Mouse (Mus musculus) lung, postnatal 0 days (tissue): Measurements from ENCODE around the gene Cela2a.

ENCODE experiments used
- CTCF ChIP-seq: IDR thresholded peaks from 2 replicates; pipeline ENCODE4 v1.5.1; 2016; ENCODE audit warnings: antibody characterized with exemption, mild to moderate bottlenecking
- EP300 ChIP-seq: IDR thresholded peaks from 2 replicates; pipeline ENCODE4 v1.6.1; 2016; ENCODE audit warnings: antibody characterized with exemption, mild to moderate bottlenecking, control low read depth

DNA sequence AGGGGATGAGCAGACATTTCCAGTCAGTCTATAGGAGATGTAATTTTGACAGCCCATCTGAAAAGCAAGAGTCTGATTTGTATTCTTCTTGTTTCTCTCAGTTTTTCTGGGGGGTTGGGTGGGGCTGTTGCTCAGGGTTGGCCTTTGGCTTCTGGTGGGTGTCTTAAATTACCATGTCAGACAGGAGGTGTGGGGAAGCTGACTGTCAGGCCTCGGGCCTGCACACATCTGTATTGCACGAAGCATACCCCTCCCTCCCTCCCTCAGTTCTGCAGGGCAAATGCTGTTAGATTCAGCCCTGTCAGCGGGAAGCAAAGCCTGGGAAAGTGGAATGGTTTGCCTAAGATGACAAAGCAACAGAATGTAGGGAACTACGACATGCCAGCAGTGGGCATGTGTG is 29.0 kb downstream of the Cela2a start:
- TF ChIP-seq CTCF (no peak), EP300 (no peak)
